Mouse (Mus musculus) cerebellum, postnatal 14 days (tissue): Measurements from ENCODE around the gene Zfp420.
A peak's percentile ranks its signal among the peaks of the same experiment; 100 is the strongest.
"Not testable (repeated sequence)": the region's sequence is repeated elsewhere in the genome, so short reads cannot be mapped to it uniquely, and the experiment has no call there.

ENCODE experiments used
- DNase-seq, 2 experiments: peaks; one replicate each; pipeline ENCODE4 v3.0.0; 2021; ENCODE audit warnings: mixed read lengths in 2 of 2

The Zfp420 gene

DNA sequence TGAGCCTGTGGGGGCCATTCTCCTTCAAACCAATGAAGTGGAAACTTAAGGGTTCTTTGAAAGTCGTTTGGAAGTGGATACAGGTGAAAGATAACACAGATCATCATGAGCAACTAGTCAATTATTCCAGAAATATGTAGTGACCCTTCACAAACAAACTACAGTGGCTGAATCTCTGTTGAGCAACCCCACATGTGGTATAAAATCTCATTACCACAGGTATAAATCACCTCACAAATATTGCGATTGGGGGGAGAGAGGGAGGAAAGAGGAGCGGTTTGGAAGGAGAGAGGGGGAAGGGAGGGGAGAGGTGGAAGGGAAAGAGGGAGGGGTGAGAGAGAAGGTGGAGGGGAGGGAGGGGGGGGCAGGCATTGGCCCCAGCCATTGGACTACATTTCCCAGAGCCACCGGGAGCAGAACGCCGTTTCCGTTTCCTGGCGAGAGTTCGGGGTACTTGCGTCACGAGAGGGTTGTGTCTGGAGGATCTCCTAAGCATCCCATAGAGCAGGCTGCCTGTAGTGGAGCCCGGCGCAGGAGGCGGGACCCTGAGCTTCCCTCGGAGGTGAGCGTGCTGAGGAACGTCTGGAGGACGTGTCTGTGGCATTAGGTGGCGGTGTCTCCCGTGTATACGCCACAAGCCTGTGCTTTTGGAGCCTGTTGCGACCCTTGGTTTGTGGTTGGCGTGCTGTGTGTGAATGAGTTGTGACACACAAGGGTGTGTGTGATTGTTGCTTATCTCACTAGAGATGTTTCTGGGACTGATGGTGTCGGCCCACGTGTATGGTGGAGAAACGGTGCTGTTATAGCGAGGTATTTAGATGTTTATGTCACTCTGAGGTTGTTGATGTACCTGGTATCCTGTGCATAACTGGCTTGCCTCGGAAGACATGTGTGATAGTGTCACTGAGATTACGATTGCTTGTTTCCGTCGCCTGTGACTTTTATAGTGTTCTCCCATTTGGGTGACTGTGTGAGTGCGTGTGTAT is at the start of gene Zfp420:
Zfp420 (plus strand) TSS at position 448 of the 986 bp plus-strand sequence.
- peak; percentile 94 to 95 for DNase-seq

GRCm38 (mm10) chr7:29812244-29812643 is 47.5 kb upstream of the Zfp420 start:
- no peak for DNase-seq

GRCm38 (mm10) chr7:29814381-29814780 is 45.4 kb upstream of the Zfp420 start:
- DNase-seq: no peak

GRCm38 (mm10) chr7:29815061-29815784 is 44.6 kb upstream of the Zfp420 start:
- peak in 1 of 2 experiments; percentile 22 for DNase-seq

GRCm38 (mm10) chr7:29815910-29816429 is 43.8 kb upstream of the Zfp420 start, which contains the start of gene Zfp790:
TSS of gene Zfp790 (plus strand) at chr7:29816114.
- DNase-seq: peak; percentile 86 to 90

DNA sequence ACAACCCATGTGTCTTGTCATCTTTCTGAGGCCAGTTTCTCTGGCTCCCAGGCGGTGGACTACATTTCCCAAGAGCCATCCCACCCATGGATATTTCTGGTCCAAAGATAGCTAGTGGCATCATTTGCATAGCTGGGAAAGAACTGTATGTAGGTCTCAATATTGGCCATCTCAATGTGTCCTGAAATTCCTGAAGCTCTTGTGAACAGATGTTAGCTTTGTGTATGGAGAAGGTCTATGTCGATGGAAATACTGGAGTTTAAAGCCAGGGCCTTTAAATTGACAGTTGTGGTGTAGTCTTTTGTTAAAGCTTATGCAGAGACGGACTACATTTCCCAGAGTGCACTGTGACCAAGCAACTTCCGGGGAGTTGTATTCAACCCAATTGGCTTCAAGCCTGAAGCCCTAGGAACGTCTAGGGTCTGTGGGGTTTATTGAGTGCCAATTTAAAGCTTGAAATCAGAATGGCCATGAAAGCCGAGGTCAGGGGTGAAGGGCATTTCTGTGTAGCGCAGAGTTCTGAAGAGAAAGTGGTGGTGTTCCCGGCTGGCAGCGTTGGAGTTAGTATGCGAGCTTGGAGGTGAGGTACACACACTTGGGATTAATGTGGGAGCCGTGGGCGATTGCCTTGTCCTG is 41.0 kb upstream of the Zfp420 start:
- DNase-seq: peak; percentile 78 to 85

GRCm38 (mm10) chr7:29828001-29828400 is 31.8 kb upstream of the Zfp420 start:
- DNase-seq: peak in 1 of 2 experiments; percentile 12

DNA sequence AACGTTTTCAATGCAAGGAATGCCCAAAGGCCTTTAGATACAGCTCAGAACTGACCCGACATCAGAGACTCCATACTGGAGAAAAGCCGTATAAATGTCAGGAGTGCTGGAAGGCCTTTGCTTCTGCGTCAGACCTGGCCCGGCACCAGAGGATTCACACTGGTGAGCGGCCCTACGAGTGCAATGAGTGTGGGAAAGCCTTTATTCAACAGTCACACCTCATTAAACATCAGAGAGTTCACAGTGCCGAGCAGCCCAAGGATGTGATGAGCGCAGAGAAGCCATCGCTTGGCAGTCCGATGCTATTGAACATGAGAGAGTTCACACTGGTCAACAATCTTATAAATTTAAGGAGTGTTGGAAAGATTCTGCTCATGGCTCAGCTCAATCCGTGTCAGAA is 30.0 kb upstream of the Zfp420 start:
- DNase-seq: no peak

GRCm38 (mm10) chr7:29836816-29837215 is 23.0 kb upstream of the Zfp420 start:
- DNase-seq: no peak

GRCm38 (mm10) chr7:29839256-29839655 is 20.5 kb upstream of the Zfp420 start:
- no peak for DNase-seq

DNA sequence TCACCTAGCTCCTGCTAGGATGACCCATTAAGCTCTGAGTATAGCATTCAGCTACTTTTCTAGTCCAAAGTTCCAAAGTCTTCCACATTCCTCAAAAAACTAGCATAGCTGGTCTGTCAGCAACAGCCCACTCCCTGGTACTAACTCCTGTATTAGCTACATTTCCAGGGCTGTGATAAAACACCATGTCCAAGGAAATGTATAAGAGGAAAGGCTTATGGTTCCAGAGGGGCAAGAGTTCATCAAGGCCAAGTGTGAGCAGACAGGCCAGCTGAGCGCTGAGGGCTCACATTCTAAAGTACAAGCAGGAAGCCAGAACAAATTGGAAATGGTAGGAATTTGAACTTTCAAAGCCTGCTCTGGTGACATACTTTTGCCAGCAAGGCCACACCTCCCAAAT is 17.7 kb upstream of the Zfp420 start:
- no peak for DNase-seq

GRCm38 (mm10) chr7:29844616-29845015 is 15.2 kb upstream of the Zfp420 start:
- no peak for DNase-seq

- DNase-seq: peak in 1 of 2 experiments; percentile 13
These were observed 7.0 kb upstream of the Zfp420 start for GRCm38 (mm10) chr7:29852831-29853218.

GRCm38 (mm10) chr7:29853219-29853842 is 6.4 kb upstream of the Zfp420 start, which contains the start of gene Zfp940:
TSS of gene Zfp940 (minus strand) at chr7:29853669.
- DNase-seq: peak; percentile 91 to 95

DNA sequence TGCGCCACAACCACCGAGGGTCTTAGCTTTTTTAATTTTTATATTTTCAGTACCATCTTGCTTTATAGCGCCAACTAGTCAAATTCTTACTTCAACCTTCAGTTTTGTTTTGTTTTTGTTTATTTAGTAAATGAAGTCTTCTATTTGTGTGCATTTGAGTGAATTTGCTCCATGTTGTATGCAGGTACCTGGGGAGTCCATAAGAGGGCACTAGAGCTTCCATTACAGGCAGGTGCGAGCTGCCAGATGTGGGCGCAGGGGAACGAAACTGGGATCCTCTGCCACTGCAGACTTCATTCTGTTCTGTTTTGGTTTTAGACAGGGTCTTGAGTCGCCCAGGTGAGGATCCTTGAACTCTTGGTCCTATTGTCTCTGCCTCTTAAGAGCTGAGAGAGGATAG is 1.9 kb downstream of the Zfp420 start:
- no peak for DNase-seq

- DNase-seq: no peak
These were observed 14.5 kb downstream of the Zfp420 start for GRCm38 (mm10) chr7:29874256-29874655.

- DNase-seq: not testable (repeated sequence)
These were observed 17.8 kb downstream of the Zfp420 start for GRCm38 (mm10) chr7:29877561-29877960.

GRCm38 (mm10) chr7:29880056-29880455 is 20.3 kb downstream of the Zfp420 start:
- no peak for DNase-seq

GRCm38 (mm10) chr7:29880916-29881315 is 21.1 kb downstream of the Zfp420 start:
- no peak for DNase-seq

- no peak for DNase-seq
These were observed 30.7 kb downstream of the Zfp420 start for GRCm38 (mm10) chr7:29890501-29890900.

DNA sequence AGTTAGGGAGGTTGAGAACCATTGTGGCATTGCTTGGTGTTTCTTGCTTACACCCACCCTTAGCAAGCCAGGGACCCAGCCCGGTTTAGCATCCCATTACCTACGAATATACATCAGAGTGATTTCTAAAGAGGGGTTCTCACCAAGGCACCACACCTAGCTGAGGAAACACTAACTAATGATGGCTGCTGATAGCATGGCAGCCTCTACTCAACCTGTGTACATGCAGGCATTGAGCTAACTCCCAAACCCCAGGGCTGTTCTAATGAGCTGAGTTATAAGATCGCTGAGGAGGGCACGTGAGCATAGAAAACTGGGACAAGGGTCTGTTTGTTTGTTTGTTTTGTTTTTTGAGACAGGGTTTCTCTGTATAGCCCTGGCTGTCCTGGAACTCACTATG is 33.0 kb downstream of the Zfp420 start:
- DNase-seq: no peak

DNA sequence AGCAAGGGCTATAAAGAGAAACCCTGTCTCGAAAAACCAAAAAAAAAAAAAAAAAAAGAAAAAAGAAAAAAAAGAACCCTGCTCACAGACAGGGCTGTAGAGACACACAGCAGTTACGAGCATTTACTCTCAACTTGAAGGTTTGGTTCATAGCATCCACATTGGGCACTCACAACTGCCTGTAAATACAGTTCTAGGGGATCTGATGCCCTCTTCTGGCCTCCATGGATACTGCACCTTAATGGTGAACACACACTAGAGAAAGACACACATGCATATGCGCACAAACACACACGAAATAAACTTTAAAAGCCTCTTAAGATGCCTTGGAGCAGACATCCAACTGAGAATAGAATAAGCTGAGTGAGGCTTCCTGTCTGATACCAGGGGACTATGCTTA is 38.6 kb downstream of the Zfp420 start:
- no peak for DNase-seq
